Comparison of ENCODE assay signal across 9 mouse cellular contexts in genomic region chr2:30413038-30413973, GRCm38 (mm10). TPM values are rescaled to one million over a fixed set of nuclear protein-coding genes. Genes with fewer than 3 reads are reported as not detected.
DNase-seq lines count a peak whose midpoint lies in the region; ATAC-seq lines count a peak whose summit lies in the region.
"Had no signal": no experiment of that assay in that cellular context is flagged by ENCODE, and none has a peak within 500 bp of the region (broad histone marks: within the 10 kb centered on the region; RNA-seq: fewer than 3 reads in every experiment).

No protein-coding gene starts in this region.

- ATAC-seq in forebrain, embryonic 13.5 days, result no peak
- ATAC-seq in forebrain, embryonic 11.5 days (replicated peaks; ENCODE audit: low FRiP score), result no peak
- ATAC-seq in lung, embryonic 15.5 days (ENCODE audit: borderline replicate concordance, extremely low read depth, low FRiP score, low TSS enrichment), result no peak

- 81% methylated on average over 16 of the region's 16 CpGs for WGBS in forebrain, embryonic 13.5 days
- 73% methylated on average over 16 of the region's 16 CpGs for WGBS in forebrain, embryonic 11.5 days
- WGBS in lung, embryonic 15.5 days, result 71% methylated on average over 16 of the region's 16 CpGs

- H3K27ac ChIP-seq in forebrain, embryonic 13.5 days, result no peak overlapping the region
- no peak overlapping the region for H3K27ac ChIP-seq in forebrain, embryonic 11.5 days (ENCODE audit: low read depth, low read length)
- no peak overlapping the region for H3K27ac ChIP-seq in lung, embryonic 15.5 days

- DNase-seq in forebrain, embryonic 11.5 days (ENCODE audit: low spot score), result no peak
- DNase-seq in lung, postnatal 25 days (ENCODE audit: low spot score), result no peak
- peak; percentile 58 to 78 for DNase-seq in left cerebral cortex, postnatal 14 days (ENCODE audit: low spot score in 2 of 2)
- DNase-seq in right cerebral cortex, postnatal 14 days, result peak; percentile 64
- no peak for DNase-seq in adrenal gland, postnatal 36 days
- no peak for DNase-seq in kidney, postnatal 10 days
- DNase-seq: kidney, adult 11 months had no signal

- peaks cover 40% of the 10 kb centered on the region for H3K4me1 ChIP-seq in forebrain, embryonic 13.5 days
- H3K4me1 ChIP-seq in forebrain, embryonic 11.5 days (replicated peaks; ENCODE audit: control insufficient read depth, insufficient read depth, low read length), result peaks cover 8% of the 10 kb centered on the region
- peaks cover 27% of the 10 kb centered on the region for H3K4me1 ChIP-seq in lung, embryonic 15.5 days

- peak overlapping the region; percentile 77; the same call in 1 of the 2 replicates for H3K4me2 ChIP-seq in forebrain, embryonic 13.5 days
- H3K4me2 ChIP-seq in forebrain, embryonic 11.5 days (ENCODE audit: low read depth, low read length, severe bottlenecking), result no peak overlapping the region
- 0 out of 2 replicates have a peak overlapping the region, but pooled peaks have one; percentile 82 for H3K4me2 ChIP-seq in lung, embryonic 15.5 days

- H3K9ac ChIP-seq in forebrain, embryonic 13.5 days, result 0 out of 2 replicates have a peak overlapping the region, but pooled peaks have one; percentile 21
- no peak overlapping the region for H3K9ac ChIP-seq in forebrain, embryonic 11.5 days (ENCODE audit: low read length)
- H3K9ac ChIP-seq in lung, embryonic 15.5 days, result 0 out of 2 replicates have a peak overlapping the region, but pooled peaks have one; percentile 18

- no peaks in the 10 kb centered on the region for H3K9me3 ChIP-seq in forebrain, embryonic 13.5 days (replicated peaks)
- H3K9me3 ChIP-seq in forebrain, embryonic 11.5 days (ENCODE audit: control insufficient read depth, low read length), result no peaks in the 10 kb centered on the region
- H3K9me3 ChIP-seq in lung, embryonic 15.5 days, result no peaks in the 10 kb centered on the region

- H3K4me3 ChIP-seq in forebrain, embryonic 13.5 days, result no peak overlapping the region
- H3K4me3 ChIP-seq in forebrain, embryonic 11.5 days (ENCODE audit: low read depth, low read length), result no peak overlapping the region
- 0 out of 2 replicates have a peak overlapping the region, but pooled peaks have one; percentile 87 for H3K4me3 ChIP-seq in lung, embryonic 15.5 days

- intact Hi-C loops in left cerebral cortex, postnatal 14 days (cut with DNase I), result no loop called here

- H3K27me3 ChIP-seq in forebrain, embryonic 13.5 days, result no peaks in the 10 kb centered on the region
- H3K27me3 ChIP-seq in forebrain, embryonic 11.5 days (ENCODE audit: control insufficient read depth, insufficient read depth, low read length), result no peaks in the 10 kb centered on the region
- no peaks in the 10 kb centered on the region for H3K27me3 ChIP-seq in lung, embryonic 15.5 days

- H3K36me3 ChIP-seq in forebrain, embryonic 13.5 days (ENCODE audit: poor library complexity, severe bottlenecking), result peaks cover 24% of the 10 kb centered on the region
- no peaks in the 10 kb centered on the region for H3K36me3 ChIP-seq in forebrain, embryonic 11.5 days (ENCODE audit: control insufficient read depth, insufficient read depth, low read length)
- H3K36me3 ChIP-seq in lung, embryonic 15.5 days, result peaks cover 6% of the 10 kb centered on the region; the same call in 1 of the 2 replicates

RNA-seq across cellular contexts. Expression of gene Crat, which starts 2.3 kb away (rescaled TPM):
- polyA plus RNA-seq in forebrain, embryonic 13.5 days (2015; fragmentation: Nextera tagmentation; extraction: Ambion mirVana), result 16.3 and 21.0 TPM in 2 replicates
- polyA plus RNA-seq in forebrain, embryonic 11.5 days (2014; fragmentation: Nextera tagmentation; extraction: Ambion mirVana), result 25.8 and 30.0 TPM in 2 replicates
- polyA plus RNA-seq in lung, embryonic 15.5 days (2015; fragmentation: Nextera tagmentation; extraction: Ambion mirVana), result 32.0 and 34.1 TPM in 2 replicates
- total RNA-seq in left cerebral cortex, postnatal 14 days (2021), result 10 to 100 TPM; 45.5 to 47.1 TPM
- 100 to 1,000 TPM; 124 to 168 TPM for total RNA-seq in adrenal gland, postnatal 36 days (2021)

RNA-seq across cellular contexts. Expression of gene Ptpa, which starts 2.5 kb away (rescaled TPM):
- 126 and 141 TPM in 2 replicates for polyA plus RNA-seq in forebrain, embryonic 13.5 days (2015; fragmentation: Nextera tagmentation; extraction: Ambion mirVana)
- 90.0 and 94.5 TPM in 2 replicates for polyA plus RNA-seq in forebrain, embryonic 11.5 days (2014; fragmentation: Nextera tagmentation; extraction: Ambion mirVana)
- 164 and 165 TPM in 2 replicates for polyA plus RNA-seq in lung, embryonic 15.5 days (2015; fragmentation: Nextera tagmentation; extraction: Ambion mirVana)
- 100 to 1,000 TPM; 143 to 147 TPM for total RNA-seq in left cerebral cortex, postnatal 14 days (2021)
- 100 to 1,000 TPM; 123 to 143 TPM for total RNA-seq in adrenal gland, postnatal 36 days (2021)

RNA-seq across cellular contexts. Expression of gene Dolpp1, which starts 21.3 kb away (rescaled TPM):
- polyA plus RNA-seq in forebrain, embryonic 13.5 days (2015; fragmentation: Nextera tagmentation; extraction: Ambion mirVana), result 53.0 and 56.7 TPM in 2 replicates
- 47.9 and 53.6 TPM in 2 replicates for polyA plus RNA-seq in forebrain, embryonic 11.5 days (2014; fragmentation: Nextera tagmentation; extraction: Ambion mirVana)
- 37.7 and 46.9 TPM in 2 replicates for polyA plus RNA-seq in lung, embryonic 15.5 days (2015; fragmentation: Nextera tagmentation; extraction: Ambion mirVana)
- total RNA-seq in left cerebral cortex, postnatal 14 days (2021), result 10 to 100 TPM; 23.9 to 30.9 TPM
- total RNA-seq in adrenal gland, postnatal 36 days (2021), result 10 to 100 TPM; 18.2 to 18.7 TPM

RNA-seq across cellular contexts. Expression of gene Miga2, which starts 49.3 kb away (rescaled TPM):
- 22.4 and 23.5 TPM in 2 replicates for polyA plus RNA-seq in forebrain, embryonic 13.5 days (2015; fragmentation: Nextera tagmentation; extraction: Ambion mirVana)
- polyA plus RNA-seq in forebrain, embryonic 11.5 days (2014; fragmentation: Nextera tagmentation; extraction: Ambion mirVana), result 26.3 and 26.6 TPM in 2 replicates
- 21.2 and 24.2 TPM in 2 replicates for polyA plus RNA-seq in lung, embryonic 15.5 days (2015; fragmentation: Nextera tagmentation; extraction: Ambion mirVana)
- total RNA-seq in left cerebral cortex, postnatal 14 days (2021), result 100 to 1,000 TPM; 102 to 110 TPM
- 10 to 100 TPM; 72.9 to 89.7 TPM for total RNA-seq in adrenal gland, postnatal 36 days (2021)

RNA-seq across cellular contexts. Expression of gene Sh3glb2, which starts 54.2 kb away (rescaled TPM):
- polyA plus RNA-seq in forebrain, embryonic 13.5 days (2015; fragmentation: Nextera tagmentation; extraction: Ambion mirVana), result 100 and 126 TPM in 2 replicates
- 69.4 and 72.9 TPM in 2 replicates for polyA plus RNA-seq in forebrain, embryonic 11.5 days (2014; fragmentation: Nextera tagmentation; extraction: Ambion mirVana)
- 74.3 and 80.3 TPM in 2 replicates for polyA plus RNA-seq in lung, embryonic 15.5 days (2015; fragmentation: Nextera tagmentation; extraction: Ambion mirVana)
- 100 to 1,000 TPM; 276 to 278 TPM for total RNA-seq in left cerebral cortex, postnatal 14 days (2021)
- 10 to 100 TPM; 68.2 to 69.5 TPM for total RNA-seq in adrenal gland, postnatal 36 days (2021)

Comparison
In these comparisons a context has a peak if more than half of its experiments do, and no peak if none do; other contexts are left out.
1. DNase-seq: peak in left cerebral cortex, postnatal 14 days (2 of 2) and right cerebral cortex, postnatal 14 days (single experiment); none in forebrain, embryonic 11.5 days (single experiment), lung, postnatal 25 days (single experiment), adrenal gland, postnatal 36 days (0 of 2) and kidney, postnatal 10 days (single experiment).